Comparison of ENCODE assay signal across 7 mouse cellular contexts in the genomic region with DNA sequence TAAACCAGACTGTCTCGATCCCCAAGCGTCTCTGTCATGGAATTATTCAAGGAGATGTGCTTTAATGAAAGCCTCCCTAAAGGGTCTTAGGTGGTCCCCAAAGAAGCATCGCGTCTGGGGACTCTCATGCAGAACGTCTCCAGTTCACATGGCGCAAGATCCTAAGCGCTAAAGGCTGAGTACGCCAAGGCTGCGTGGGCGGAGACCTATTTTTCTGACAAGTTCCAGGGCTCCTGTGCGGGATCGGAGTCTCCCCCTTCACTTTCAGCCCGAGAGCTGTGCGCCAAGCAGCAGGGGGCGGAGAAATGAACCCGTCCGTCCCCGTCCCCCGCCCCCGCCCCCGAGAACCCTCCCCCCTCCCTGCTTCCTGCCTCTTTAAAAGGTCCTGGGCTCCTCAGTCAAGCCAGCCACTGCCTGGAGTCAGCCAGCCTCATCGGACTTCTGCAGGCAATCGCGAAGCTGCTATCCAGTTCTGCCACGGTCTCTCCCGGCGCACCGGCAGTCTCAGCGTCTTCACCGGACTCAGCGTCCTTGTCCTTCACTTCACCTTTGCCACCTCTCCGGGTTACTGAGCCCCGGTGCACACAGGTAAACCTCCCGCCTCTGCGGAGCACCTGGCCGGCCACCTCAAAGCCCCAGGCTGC. TPM values are rescaled to one million over a fixed set of nuclear protein-coding genes. Genes with fewer than 3 reads are reported as not detected.
A peak's percentile ranks its signal among the peaks of the same experiment; 100 is the strongest.
DNase-seq lines count a peak whose midpoint lies in the region; ATAC-seq lines count a peak whose summit lies in the region.

A gene (plus strand): TSS at position 389 of the 644 bp plus-strand sequence.

- peak within 1 kb of the TSS; percentile 84 for H3K4me2 ChIP-seq in embryonic facial prominence, embryonic 11.5 days (ENCODE audit: low read depth, low read length)
- peak within 1 kb of the TSS; percentile 63 for H3K4me2 ChIP-seq in limb, embryonic 11.5 days (ENCODE audit: low read depth, severe bottlenecking)
- H3K4me2 ChIP-seq in midbrain, embryonic 12.5 days (replicated peaks): peak within 1 kb of the TSS; percentile 95

- H3K36me3 ChIP-seq in embryonic facial prominence, embryonic 11.5 days (replicated peaks; ENCODE audit: control insufficient read depth, insufficient read depth, low read depth, low read length): no peaks in the 10 kb centered on the region
- no peaks in the 10 kb centered on the region for H3K36me3 ChIP-seq in limb, embryonic 11.5 days (ENCODE audit: control insufficient read depth, insufficient read depth, low read length)
- no peaks in the 10 kb centered on the region for H3K36me3 ChIP-seq in midbrain, embryonic 12.5 days

- peaks cover 2% of the 10 kb centered on the region; the same call in 1 of the 2 replicates for H3K4me1 ChIP-seq in embryonic facial prominence, embryonic 11.5 days (ENCODE audit: control insufficient read depth, insufficient read depth, low read length)
- H3K4me1 ChIP-seq in limb, embryonic 11.5 days (ENCODE audit: control insufficient read depth, insufficient read depth, low read length): peaks cover 7% of the 10 kb centered on the region; the same call in 1 of the 2 replicates
- peaks cover 34% of the 10 kb centered on the region for H3K4me1 ChIP-seq in midbrain, embryonic 12.5 days

- no peaks in the 10 kb centered on the region for H3K9me3 ChIP-seq in embryonic facial prominence, embryonic 11.5 days (replicated peaks; ENCODE audit: control insufficient read depth, low read length)
- no peaks in the 10 kb centered on the region for H3K9me3 ChIP-seq in limb, embryonic 11.5 days (ENCODE audit: control insufficient read depth, low read length)
- no peaks in the 10 kb centered on the region for H3K9me3 ChIP-seq in midbrain, embryonic 12.5 days

- no peaks in the 10 kb centered on the region for H3K27me3 ChIP-seq in embryonic facial prominence, embryonic 11.5 days (ENCODE audit: control insufficient read depth, insufficient read depth, low read length)
- H3K27me3 ChIP-seq in limb, embryonic 11.5 days (ENCODE audit: control insufficient read depth, insufficient read depth, low read length): 0 out of 2 replicates have a peak, but pooled peaks cover 4% of the 10 kb centered on the region
- peaks cover 45% of the 10 kb centered on the region for H3K27me3 ChIP-seq in midbrain, embryonic 12.5 days

- peak within 1 kb of the TSS; percentile 49 for H3K4me3 ChIP-seq in embryonic facial prominence, embryonic 11.5 days (ENCODE audit: low read depth, low read length)
- H3K4me3 ChIP-seq in limb, embryonic 11.5 days (ENCODE audit: low read depth, low read length): peak within 1 kb of the TSS; percentile 36
- peak within 1 kb of the TSS; percentile 51 for H3K4me3 ChIP-seq in midbrain, embryonic 12.5 days

- ATAC-seq in embryonic facial prominence, embryonic 11.5 days (replicated peaks; ENCODE audit: insufficient number of reproducible peaks, low FRiP score, low TSS enrichment, low read depth): peak; percentile 61
- peak; percentile 73 for ATAC-seq in limb, embryonic 11.5 days (ENCODE audit: insufficient number of reproducible peaks, low FRiP score, low TSS enrichment, low read depth)
- peak; percentile 75 for ATAC-seq in midbrain, embryonic 12.5 days (ENCODE audit: low FRiP score, low read depth)

- DNase-seq in adrenal gland, postnatal 4 days (ENCODE audit: low spot score in 2 of 2): peak in 1 of 2 experiments; percentile 43
- DNase-seq in embryonic facial prominence, embryonic 11.5 days (ENCODE audit: low spot score): peak; percentile 86
- DNase-seq in heart, adult 18-20 months: peak; percentile 82 to 85
- peak; percentile 84 for DNase-seq in kidney, adult 18-20 months
- peak; percentile 80 for DNase-seq in limb, embryonic 11.5 days (ENCODE audit: low spot score)
- DNase-seq in spleen, postnatal 10 days (ENCODE audit: low spot score in 2 of 2): peak; percentile 17 to 49

- H3K9ac ChIP-seq in embryonic facial prominence, embryonic 11.5 days (replicated peaks; ENCODE audit: low read length): peak within 1 kb of the TSS; percentile 67
- peak within 1 kb of the TSS; percentile 58 for H3K9ac ChIP-seq in limb, embryonic 11.5 days (ENCODE audit: low read length)
- peak within 1 kb of the TSS; percentile 56 for H3K9ac ChIP-seq in midbrain, embryonic 12.5 days (replicated peaks)

- under 1% methylated on average over 36 of the region's 36 CpGs for WGBS in embryonic facial prominence, embryonic 11.5 days
- under 1% methylated on average over 35 of the region's 36 CpGs for WGBS in limb, embryonic 11.5 days
- WGBS in midbrain, embryonic 12.5 days: under 1% methylated on average over 33 of the region's 36 CpGs

- no peak within 1 kb of the TSS for H3K27ac ChIP-seq in embryonic facial prominence, embryonic 11.5 days (replicated peaks; ENCODE audit: low read depth, low read length)
- H3K27ac ChIP-seq in limb, embryonic 11.5 days (replicated peaks; ENCODE audit: low read depth, low read length): no peak within 1 kb of the TSS
- no peak within 1 kb of the TSS for H3K27ac ChIP-seq in midbrain, embryonic 12.5 days (replicated peaks)

RNA-seq across cellular contexts. Expression of the gene that starts here (rescaled TPM):
- total RNA-seq in adrenal gland, postnatal 4 days (2021): 10 to 100 TPM; 27.0 to 31.6 TPM
- 49.7 and 50.7 TPM in 2 replicates for polyA plus RNA-seq in embryonic facial prominence, embryonic 11.5 days (2014; fragmentation: Nextera tagmentation; extraction: Ambion mirVana)
- 10 to 100 TPM; 12.8 to 13.0 TPM for total RNA-seq in heart, adult 18-20 months (2021)
- 33.8 and 35.7 TPM in 2 replicates for polyA plus RNA-seq in limb, embryonic 11.5 days (2014; fragmentation: Nextera tagmentation; extraction: Ambion mirVana)
- 46.0 and 65.2 TPM in 2 replicates for polyA plus RNA-seq in midbrain, embryonic 12.5 days (2016; fragmentation: Nextera tagmentation; extraction: Ambion mirVana)
